Mouse (Mus musculus) MEL (cell line): ENCODE measurements around the gene Polr3h. TPM values are rescaled to one million over a fixed set of nuclear protein-coding genes. Genes with fewer than 3 reads are reported as not detected.

Experiments
- DNase-seq: peaks from one replicate; pipeline ENCODE4 v3.0.0; 2011; ENCODE audit warnings: low read depth, low spot score
- H3K27ac ChIP-seq: 2 replicates; pipeline ENCODE4 v1.5.1; 2012; ENCODE audit warnings: low read depth, mild to moderate bottlenecking, control low read depth, low read length, moderate library complexity; ENCODE audit not compliant: control insufficient read depth
- H3K27me3 ChIP-seq, 2 experiments: fragments of 150-350 bp in 1 of 2; sonication (generic) in 1 of 2; 2 replicates each; pipeline ENCODE4 v1.6.1; 2012; ENCODE audit warnings: low read length in 2 of 2, mild to moderate bottlenecking in 2 of 2, improper control_type of control experiment in 1 of 2, moderate library complexity in 1 of 2; ENCODE audit not compliant: insufficient read depth in 2 of 2, control insufficient read depth in 1 of 2
- H3K36me3 ChIP-seq, 2 experiments: 2 replicates each; pipeline ENCODE4 v1.6.1; 2012 to 2014; ENCODE audit warnings: low read length in 2 of 2, improper control_type of control experiment in 1 of 2, inconsistent platforms in 1 of 2, mild to moderate bottlenecking in 1 of 2; ENCODE audit not compliant: insufficient read depth in 2 of 2, control insufficient read depth in 1 of 2
- H3K4me1 ChIP-seq, 2 experiments: fragments of 150-350 bp in 1 of 2; sonication (generic) in 1 of 2; 2 replicates each; pipeline ENCODE4 v1.6.1; 2012; ENCODE audit warnings: low read length in 2 of 2, improper control_type of control experiment in 1 of 2, mild to moderate bottlenecking in 1 of 2; ENCODE audit not compliant: insufficient read depth in 2 of 2, control insufficient read depth in 1 of 2
- H3K4me3 ChIP-seq, 2 experiments: fragments of 150-350 bp in 1 of 2; sonication (generic) in 1 of 2; 2 replicates each; pipeline ENCODE4 v1.5.1; 2012; ENCODE audit warnings: low read depth in 2 of 2, low read length in 2 of 2, mild to moderate bottlenecking in 2 of 2, moderate library complexity in 2 of 2, control low read depth in 1 of 2, improper control_type of control experiment in 1 of 2; ENCODE audit not compliant: control insufficient read depth in 1 of 2, insufficient read depth in 1 of 2
- H3K79me2 ChIP-seq: 2 replicates; pipeline ENCODE4 v1.6.1; 2012; ENCODE audit warnings: mild to moderate bottlenecking, low read length, moderate library complexity; ENCODE audit not compliant: control insufficient read depth, poor library complexity, insufficient read depth
- H3K9ac ChIP-seq: 2 replicates; pipeline ENCODE4 v1.6.1; 2012; ENCODE audit warnings: low read depth, mild to moderate bottlenecking, control low read depth, low read length, moderate library complexity; ENCODE audit not compliant: control insufficient read depth, poor library complexity, severe bottlenecking
- H3K9me3 ChIP-seq: fragments of 150-350 bp; sonication (generic); replicated peaks from 2 replicates; pipeline ENCODE4 v1.6.1; 2012; ENCODE audit warnings: mild to moderate bottlenecking, low read length, improper control_type of control experiment, moderate library complexity; ENCODE audit not compliant: insufficient read depth
- CTCF ChIP-seq, 3 experiments: IDR thresholded peaks in 2 of 3; conservative IDR thresholded peaks in 1 of 3; 2 replicates each; pipeline ENCODE4 v1.5.1; 2011 to 2012; ENCODE audit warnings: low read length in 3 of 3, low read depth in 2 of 3, mild to moderate bottlenecking in 2 of 3, improper control_type of control experiment in 1 of 3, inconsistent platforms in 1 of 3, mixed read lengths in 1 of 3, moderate library complexity in 1 of 3; ENCODE audit not compliant: control insufficient read depth in 1 of 3, insufficient read depth in 1 of 3, poor library complexity in 1 of 3, severe bottlenecking in 1 of 3
- E2F4 ChIP-seq: IDR thresholded peaks from 2 replicates; pipeline ENCODE4 v1.6.1; 2011; ENCODE audit warnings: low read depth, low read length, improper control_type of control experiment, borderline replicate concordance
- ELF1 ChIP-seq: IDR thresholded peaks from 2 replicates; pipeline ENCODE4 v1.6.1; 2014; ENCODE audit warnings: low read depth, mild to moderate bottlenecking, inconsistent platforms, low read length, improper control_type of control experiment, moderate library complexity
- ETS1 ChIP-seq: IDR thresholded peaks from 2 replicates; pipeline ENCODE4 v1.6.1; 2012; ENCODE audit warnings: low read depth, mild to moderate bottlenecking, inconsistent platforms, low read length, improper control_type of control experiment, moderate library complexity
- GABPA ChIP-seq: IDR thresholded peaks from 2 replicates; pipeline ENCODE4 v1.6.1; 2012; ENCODE audit warnings: low read depth, mild to moderate bottlenecking, inconsistent platforms, low read length, improper control_type of control experiment, moderate library complexity
- GATA1 ChIP-seq: IDR thresholded peaks from 2 replicates; pipeline ENCODE4 v1.6.1; 2011; ENCODE audit warnings: low read depth, low read length, improper control_type of control experiment
- HCFC1 ChIP-seq: IDR thresholded peaks from 2 replicates; pipeline ENCODE4 v1.6.1; 2012; ENCODE audit warnings: low read depth, mild to moderate bottlenecking, inconsistent platforms, low read length, improper control_type of control experiment, moderate library complexity
- JUND ChIP-seq: IDR thresholded peaks from 2 replicates; pipeline ENCODE4 v1.6.1; 2011; ENCODE audit warnings: low read depth, mild to moderate bottlenecking, improper control_type of control experiment, low read length
- KAT2A ChIP-seq: conservative IDR thresholded peaks from 2 replicates; pipeline ENCODE4 v1.6.1; 2012; ENCODE audit warnings: low read depth, low read length, improper control_type of control experiment, inconsistent platforms
- MAFK ChIP-seq: IDR thresholded peaks from 2 replicates; pipeline ENCODE4 v1.6.1; 2011; ENCODE audit warnings: low read depth, mild to moderate bottlenecking, low read length, improper control_type of control experiment, borderline replicate concordance
- MAX ChIP-seq: IDR thresholded peaks from 2 replicates; pipeline ENCODE4 v1.6.1; 2011; ENCODE audit warnings: low read length, improper control_type of control experiment
- MAZ ChIP-seq: IDR thresholded peaks from 2 replicates; pipeline ENCODE4 v1.6.1; 2012; ENCODE audit warnings: low read depth, mild to moderate bottlenecking, inconsistent platforms, low read length, improper control_type of control experiment
- MEF2A ChIP-seq: IDR thresholded peaks from 2 replicates; pipeline ENCODE4 v1.6.1; 2014; ENCODE audit warnings: low read depth, mild to moderate bottlenecking, inconsistent platforms, low read length, improper control_type of control experiment; ENCODE audit not compliant: poor library complexity, insufficient replicate concordance, severe bottlenecking; ENCODE audit errors: extremely low read depth
- MXI1 ChIP-seq: IDR thresholded peaks from 2 replicates; pipeline ENCODE4 v1.6.1; 2011; ENCODE audit warnings: mild to moderate bottlenecking, low read depth, low read length, improper control_type of control experiment
- MYB ChIP-seq: IDR thresholded peaks from 2 replicates; pipeline ENCODE4 v1.6.1; 2011; ENCODE audit warnings: mild to moderate bottlenecking, low read depth, low read length, improper control_type of control experiment
- MYC ChIP-seq: IDR thresholded peaks from 2 replicates; pipeline ENCODE4 v1.6.1; 2011; ENCODE audit warnings: low read depth, mild to moderate bottlenecking, low read length, improper control_type of control experiment, moderate library complexity
- NELFE ChIP-seq: IDR thresholded peaks from 2 replicates; pipeline ENCODE4 v1.6.1; 2011; ENCODE audit warnings: low read depth, low read length, improper control_type of control experiment
- POLR2A ChIP-seq, 2 experiments: IDR thresholded peaks; 2 replicates each; pipeline ENCODE4 v1.6.1; 2011 to 2012; ENCODE audit warnings: low read length in 2 of 2, mild to moderate bottlenecking in 2 of 2, control low read depth in 1 of 2, improper control_type of control experiment in 1 of 2, low read depth in 1 of 2, moderate library complexity in 1 of 2; ENCODE audit not compliant: control insufficient read depth in 1 of 2, insufficient read depth in 1 of 2, poor library complexity in 1 of 2
- POLR2AphosphoS2 ChIP-seq: IDR thresholded peaks from 2 replicates; pipeline ENCODE4 v1.6.1; 2011; ENCODE audit warnings: low read length, improper control_type of control experiment
- RAD21 ChIP-seq: IDR thresholded peaks from 2 replicates; pipeline ENCODE4 v1.6.1; 2011; ENCODE audit warnings: mild to moderate bottlenecking, low read depth, low read length, improper control_type of control experiment
- RCOR1 ChIP-seq: IDR thresholded peaks from 2 replicates; pipeline ENCODE4 v1.6.1; 2012; ENCODE audit warnings: low read depth, mild to moderate bottlenecking, inconsistent platforms, low read length, improper control_type of control experiment
- SIN3A ChIP-seq: IDR thresholded peaks from 2 replicates; pipeline ENCODE4 v1.6.1; 2012; ENCODE audit warnings: low read length, improper control_type of control experiment, inconsistent platforms
- TAL1 ChIP-seq: IDR thresholded peaks from 2 replicates; pipeline ENCODE4 v1.6.1; 2012; ENCODE audit warnings: mild to moderate bottlenecking, inconsistent platforms, low read length, moderate library complexity, mixed read lengths
- TBP ChIP-seq: IDR thresholded peaks from 2 replicates; pipeline ENCODE4 v1.8.0; 2011; ENCODE audit warnings: low read depth, low read length, improper control_type of control experiment
- TCF12 ChIP-seq: IDR thresholded peaks from 2 replicates; pipeline ENCODE4 v1.6.1; 2014; ENCODE audit warnings: low read depth, mild to moderate bottlenecking, inconsistent platforms, low read length, improper control_type of control experiment, moderate library complexity
- UBTF ChIP-seq: IDR thresholded peaks from 2 replicates; pipeline ENCODE4 v1.6.1; 2012; ENCODE audit warnings: low read depth, mild to moderate bottlenecking, inconsistent platforms, low read length, improper control_type of control experiment, moderate library complexity, borderline replicate concordance; ENCODE audit not compliant: insufficient read depth
- USF1 ChIP-seq: IDR thresholded peaks from 2 replicates; pipeline ENCODE4 v1.6.1; 2014; ENCODE audit warnings: low read depth, mild to moderate bottlenecking, inconsistent platforms, low read length, improper control_type of control experiment, moderate library complexity
- ZKSCAN1 ChIP-seq: IDR thresholded peaks from 2 replicates; pipeline ENCODE4 v1.6.1; 2012; ENCODE audit warnings: low read depth, mild to moderate bottlenecking, inconsistent platforms, low read length, improper control_type of control experiment, moderate library complexity
- ZMIZ1 ChIP-seq: IDR thresholded peaks from 2 replicates; pipeline ENCODE4 v1.6.1; 2012; ENCODE audit warnings: low read depth, mild to moderate bottlenecking, inconsistent platforms, low read length, improper control_type of control experiment, moderate library complexity
- ZNF384 ChIP-seq: IDR thresholded peaks from 2 replicates; pipeline ENCODE4 v1.6.1; 2012; ENCODE audit warnings: low read depth, mild to moderate bottlenecking, inconsistent platforms, low read length, improper control_type of control experiment
- polyA plus RNA-seq, 2 experiments: library from polyadenylated mRNA; stranded (reverse) in 1 of 2; unstranded in 1 of 2; fragments of >175 nt in 1 of 2; fragments of >200 nt in 1 of 2; gene quantifications; 2 replicates each; pipeline versions ENCODE4 v1.2.1 to v1.2.4; 2012; ENCODE audit warnings: low replicate concordance in 2 of 2, low read depth in 1 of 2; ENCODE audit not compliant: insufficient read length in 2 of 2, insufficient read depth in 1 of 2, missing spikeins in 1 of 2
- total RNA-seq: library from RNA; depleted of rRNA; stranded (reverse); fragments of 300-350 nt; gene quantifications from 2 replicates; pipeline ENCODE4 v1.2.3, GENCODE M21; 2012

Gene Polr3h
- total and polyA plus RNA-seq, 3 experiments, result 109 to 304 TPM; not detected in 1

DNA sequence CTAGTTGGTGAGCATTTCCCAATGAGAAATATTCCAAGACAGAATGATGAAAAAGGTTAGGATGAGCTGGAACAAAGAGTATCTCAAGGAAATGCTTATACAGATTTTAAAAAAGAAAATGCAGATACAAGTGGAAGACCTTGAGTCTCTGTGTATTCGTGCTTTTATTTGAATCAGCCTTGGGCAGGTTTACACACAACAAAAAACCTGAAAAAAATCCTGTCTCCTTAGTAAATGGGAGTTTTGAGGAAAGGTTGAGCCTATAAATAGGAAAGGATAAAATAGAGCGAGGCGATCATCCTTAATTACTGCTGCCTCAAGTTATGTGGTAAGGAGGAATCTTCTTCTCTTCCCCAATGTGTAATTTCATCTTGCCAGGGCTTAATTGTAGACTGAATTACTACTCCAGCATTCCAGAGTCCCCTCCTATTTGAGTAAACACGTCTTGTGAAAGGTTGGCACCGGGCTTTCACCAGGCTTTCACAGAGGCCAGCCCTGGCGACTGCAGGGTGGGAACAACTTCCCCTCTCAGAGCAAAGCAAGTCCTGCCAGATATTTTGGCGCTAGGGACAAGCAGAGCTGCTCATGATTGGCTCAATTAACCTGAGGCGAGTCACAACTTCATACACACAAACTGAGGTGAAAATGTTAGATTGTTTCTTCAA, 65.4 kb downstream of the Polr3h start (continued):
- TF ChIP-seq MAFK (peak; percentile 63; the same call in 1 of the 2 replicates), ZKSCAN1 (no peak), ZMIZ1 (no peak), RAD21 (no peak), E2F4 (peak; percentile 87), GABPA (no peak), JUND (no peak), MYC (no peak), ETS1 (0 out of 2 replicates have a peak, but pooled peaks have one; percentile 35), NELFE (peak; percentile 60), UBTF (no peak), TBP (peak; percentile 60; the same call in 1 of the 2 replicates), POLR2A (IDR thresholded peaks at IDR 0.05; ENCODE audit: control insufficient read depth in 1 of 2, insufficient read depth in 1 of 2, low read depth in 1 of 2, low read length in 2 of 2, poor library complexity in 1 of 2) (peak in 1 of 2 experiments; percentile 74; a peak in 2 of 4 replicates), TCF12 (0 out of 2 replicates have a peak, but pooled peaks have one; percentile 22), MXI1 (peak; percentile 62), POLR2AphosphoS2 (peak; percentile 54; the same call in 1 of the 2 replicates), RCOR1 (no peak), CTCF (IDR thresholded peaks at IDR 0.05 in 2 of 3, conservative IDR thresholded peaks at IDR 0.05 in 1 of 3; ENCODE audit: control insufficient read depth in 1 of 3, insufficient read depth in 1 of 3, low read depth in 2 of 3, low read length in 3 of 3, poor library complexity in 1 of 3, severe bottlenecking in 1 of 3) (no peak)

DNA sequence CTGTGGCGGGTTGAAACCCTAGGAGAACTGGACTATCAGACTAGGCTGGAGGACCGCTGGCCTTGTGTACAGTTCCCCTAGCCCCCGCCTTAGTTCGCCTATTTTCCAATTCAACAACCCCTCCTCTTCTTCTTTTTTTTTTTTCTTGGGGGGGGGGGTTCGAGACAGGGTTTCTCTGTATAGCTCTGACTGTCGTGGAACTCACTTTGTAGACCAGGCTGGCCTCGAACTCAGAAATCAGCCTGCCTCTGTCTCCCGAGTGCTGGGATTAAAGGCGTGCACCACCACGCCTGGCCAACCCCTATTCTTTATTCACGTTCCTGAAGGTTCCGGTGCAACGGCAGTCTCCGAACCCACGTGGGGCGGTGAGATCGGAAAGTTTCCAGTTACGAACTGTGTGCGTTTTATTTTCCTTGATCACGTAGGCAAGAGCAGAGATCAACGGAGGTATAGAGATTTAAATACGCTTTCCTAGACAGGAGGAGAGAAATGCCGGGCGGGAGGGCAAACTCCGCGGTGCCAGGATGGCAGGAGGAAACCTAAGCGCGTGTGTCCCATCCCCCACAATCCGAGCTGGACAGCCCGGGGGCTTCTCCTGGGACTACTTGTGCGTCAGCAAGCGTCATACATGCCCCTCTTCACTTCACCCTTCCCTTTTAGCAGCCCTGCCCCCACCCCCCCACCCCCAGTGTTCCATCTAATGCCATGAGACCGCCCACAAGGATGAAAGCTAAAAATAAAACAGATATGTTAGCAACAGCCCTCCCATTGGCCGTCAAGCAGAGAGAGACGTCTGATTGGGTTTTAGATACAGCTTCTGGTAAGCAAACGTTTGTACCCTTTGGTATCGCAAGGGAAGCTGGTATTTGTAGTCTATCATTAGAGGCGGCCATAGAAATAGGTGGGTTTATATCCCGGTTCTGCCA, 66.4 kb downstream of the Polr3h start:
- peak overlapping the region; percentile 83 for H3K9ac ChIP-seq
- no peaks in the 10 kb centered on the region for H3K27me3 ChIP-seq
- H3K79me2 ChIP-seq, result peaks cover 40% of the 10 kb centered on the region
- peak overlapping the region; percentile 96 for H3K27ac ChIP-seq
- peak overlapping the region; percentile 84 to 87 for H3K4me3 ChIP-seq
- H3K36me3 ChIP-seq, result peaks cover 0 to 25% of the 10 kb centered on the region in 2 experiments; a peak in 2 of 4 replicates
- peaks cover 12 to 19% of the 10 kb centered on the region in 2 experiments for H3K4me1 ChIP-seq
- DNase-seq, result peak; percentile 98
- H3K9me3 ChIP-seq, result no peaks in the 10 kb centered on the region
- peak; percentile 96 for TF ChIP-seq MXI1
- peak; percentile 81 for TF ChIP-seq MAX
- TF ChIP-seq SIN3A, result peak; percentile 79
- TF ChIP-seq ZMIZ1, result peak; percentile 34; the same call in 1 of the 2 replicates
- TF ChIP-seq KAT2A, result peak; percentile 66
- peak; percentile 81 for TF ChIP-seq USF1
- TF ChIP-seq ZNF384, result 0 out of 2 replicates have a peak, but pooled peaks have one; percentile 30
- TF ChIP-seq HCFC1, result peak; percentile 93
- TF ChIP-seq MEF2A, result peak; percentile 99
- TF ChIP-seq TCF12, result peak; percentile 65
- peak; percentile 86; the same call in 1 of the 2 replicates for TF ChIP-seq MAZ
- TF ChIP-seq GABPA, result 0 out of 2 replicates have a peak, but pooled peaks have one; percentile 11
- TF ChIP-seq RCOR1, result no peak
- TF ChIP-seq MYB, result peak; percentile 18; the same call in 1 of the 2 replicates
- TF ChIP-seq TBP, result peak; percentile 68
- TF ChIP-seq NELFE, result peak; percentile 31; the same call in 1 of the 2 replicates
- no peak for TF ChIP-seq GATA1
- TF ChIP-seq TAL1, result no peak
- TF ChIP-seq ELF1, result peak; percentile 34; the same call in 1 of the 2 replicates
- peak; percentile 78 for TF ChIP-seq ETS1
- TF ChIP-seq E2F4, result no peak
- no peak for TF ChIP-seq ZKSCAN1
